Comparison of ENCODE assay signal across 34 mouse cellular contexts in the genomic region with DNA sequence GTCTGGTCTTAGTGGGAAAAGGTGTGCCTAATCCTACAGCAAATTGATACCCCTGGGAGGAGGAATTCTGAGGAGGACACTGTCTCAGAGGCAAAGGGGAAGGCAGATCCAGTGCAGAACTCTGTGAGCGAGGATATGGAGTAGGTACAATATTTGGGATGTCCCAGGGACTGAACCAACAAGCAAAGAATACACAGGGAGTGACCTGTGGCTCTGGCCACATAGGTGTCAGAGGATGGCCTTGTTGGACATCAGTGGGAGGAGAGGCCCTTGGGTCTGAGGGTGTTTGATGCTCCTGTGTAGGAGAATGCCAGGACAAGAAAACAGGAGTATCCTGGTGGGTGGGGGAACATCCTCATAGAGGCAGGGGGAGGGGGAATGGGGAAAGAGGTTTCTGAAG.
"Had no signal": no experiment of that assay in that cellular context is flagged by ENCODE, and none has a peak within 500 bp of the region (broad histone marks: within the 10 kb centered on the region; RNA-seq: fewer than 3 reads in every experiment).

No protein-coding gene starts in this region.

- H3K4me1 ChIP-seq: heart, embryonic 10.5 days; heart, embryonic 13.5 days; heart, embryonic 15.5 days; hindbrain, embryonic 12.5 days; hindbrain, embryonic 13.5 days; hindbrain, embryonic 15.5 days; intestine, embryonic 15.5 days; kidney, embryonic 15.5 days had no signal

- H3K4me3 ChIP-seq: heart, embryonic 10.5 days; heart, embryonic 13.5 days; heart, embryonic 15.5 days; hindbrain, embryonic 12.5 days; hindbrain, embryonic 13.5 days; hindbrain, embryonic 15.5 days; intestine, embryonic 15.5 days; kidney, embryonic 15.5 days; layer of hippocampus, adult 2 months; left cerebral cortex, adult 2 months had no signal

- H3K9ac ChIP-seq: heart, embryonic 13.5 days; heart, embryonic 15.5 days; hindbrain, embryonic 12.5 days; hindbrain, embryonic 13.5 days; hindbrain, embryonic 14.5 days; hindbrain, embryonic 15.5 days; intestine, embryonic 15.5 days; kidney, embryonic 15.5 days had no signal

- H3K36me3 ChIP-seq: heart, embryonic 10.5 days; heart, embryonic 13.5 days; heart, embryonic 15.5 days; hindbrain, embryonic 12.5 days; hindbrain, embryonic 13.5 days; hindbrain, embryonic 15.5 days; intestine, embryonic 15.5 days; kidney, embryonic 15.5 days had no signal

- H3K27me3 ChIP-seq: heart, embryonic 13.5 days; heart, embryonic 15.5 days; hindbrain, embryonic 12.5 days; hindbrain, embryonic 13.5 days; hindbrain, embryonic 15.5 days; intestine, embryonic 15.5 days; kidney, embryonic 15.5 days had no signal

- DNase-seq: heart, postnatal 10 days; heart, postnatal 14 days; heart, postnatal 36 days; heart, postnatal 4 days; kidney, adult 11 months; kidney, adult 18-20 months; kidney, adult 2 months; kidney, adult 8-10 months; kidney, adult 9 months; kidney, postnatal 10 days; kidney, postnatal 14 days; kidney, postnatal 25 days; kidney, postnatal 36 days; kidney, postnatal 4 days; layer of hippocampus, adult 9-11 months; layer of hippocampus, postnatal 36 days had no signal

- H3K9me3 ChIP-seq: heart, embryonic 10.5 days; heart, embryonic 13.5 days; heart, embryonic 15.5 days; hindbrain, embryonic 12.5 days; hindbrain, embryonic 13.5 days; hindbrain, embryonic 15.5 days; intestine, embryonic 15.5 days; kidney, embryonic 15.5 days had no signal

- ATAC-seq: hindbrain, embryonic 16.5 days; hindbrain, postnatal 0 days; inflammation-experienced regulatory T-cells, adult 6 months; intestine, embryonic 15.5 days; intestine, embryonic 16.5 days; intestine, postnatal 0 days had no signal

- H3K4me2 ChIP-seq: heart, embryonic 11.5 days; heart, embryonic 13.5 days; heart, embryonic 15.5 days; hindbrain, embryonic 12.5 days; hindbrain, embryonic 13.5 days; hindbrain, embryonic 14.5 days; hindbrain, embryonic 15.5 days; intestine, embryonic 15.5 days; kidney, embryonic 15.5 days had no signal

- H3K27ac ChIP-seq: heart, embryonic 10.5 days; heart, embryonic 13.5 days; heart, embryonic 15.5 days; hindbrain, embryonic 12.5 days; hindbrain, embryonic 13.5 days; hindbrain, embryonic 14.5 days; hindbrain, embryonic 15.5 days; hindbrain, postnatal 0 days; intestine, embryonic 15.5 days; kidney, embryonic 15.5 days; kidney, postnatal 0 days; layer of hippocampus, adult 2 months; left cerebral cortex, adult 2 months had no signal
